Mouse (Mus musculus): ENCODE measurements at regions not wholly inside any gene's neighbourhood (a gene's known extent, or its start where the extent isn't known, plus 50 kb on each side); places are given as distances from the start of the nearest gene placed in this dataset.

GRCm38 (mm10) chr2:71689041-71689440 is 56.4 kb upstream of the Itga6 start:
- DNase-seq (ENCODE audit: low read depth, low spot score) (no peak), ATAC-seq (no peak)
- TF ChIP-seq CTCF (IDR thresholded peaks at IDR 0.05) = no peak
- POLR2A ChIA-PET = no interaction called here
- CTCF ChIA-PET = interaction anchor here (1.4 kb wide), 1 partner anchor 36 kb away, joined by 3 read pairs; no protein-coding TSS in a partner anchor
- in situ Hi-C loops (cut with MboI; ENCODE audit: low pct_unique_long_range_greater_than_20kb) = no loop called here
- no peaks in the 10 kb centered on the region for H3K27me3 ChIP-seq

GRCm38 (mm10) chr2:71690277-71691161 is 54.9 kb upstream of the Itga6 start:
- in situ Hi-C loops (cut with MboI; ENCODE audit: low pct_unique_long_range_greater_than_20kb) = no loop called here
- ChIA-PET CTCF (interaction anchor here (1.8 kb wide), 1 partner anchor 9 kb away, joined by 4 read pairs; no protein-coding TSS in a partner anchor), POLR2A (no interaction called here)
- DNase-seq (ENCODE audit: low read depth, low spot score) = no peak
- no peak for TF ChIP-seq CTCF (IDR thresholded peaks at IDR 0.05)
- H3K27me3 ChIP-seq = no peaks in the 10 kb centered on the region
- no peak for ATAC-seq

- no peak for DNase-seq (ENCODE audit: low read depth, low spot score)
- in situ Hi-C loops (cut with MboI; ENCODE audit: low pct_unique_long_range_greater_than_20kb) = no loop called here
- no peaks in the 10 kb centered on the region for H3K27me3 ChIP-seq
- ChIA-PET POLR2A (no interaction called here), CTCF (no interaction called here)
- ATAC-seq = no peak
- TF ChIP-seq CTCF (IDR thresholded peaks at IDR 0.05) = no peak
These were observed 50.6 kb upstream of the Itga6 start for GRCm38 (mm10) chr2:71694758-71695310.

All from Patski (cell line).